Mouse (Mus musculus) cerebellum, adult 9-10 months (tissue): ENCODE measurements at regions not wholly inside any gene's neighbourhood (a gene's known extent, or its start where the extent isn't known, plus 50 kb on each side); places are given as distances from the start of the nearest gene placed in this dataset.

Source experiments
- DNase-seq: peaks from one replicate; pipeline ENCODE4 v3.0.0; 2022

- no peak for DNase-seq
Observed at GRCm38 (mm10) chr11:7506421-7506945, 292.8 kb upstream of the Igfbp3 start.

GRCm38 (mm10) chr11:7504651-7505321 is 291.1 kb upstream of the Igfbp3 start:
- no peak for DNase-seq

- no peak for DNase-seq
Observed at GRCm38 (mm10) chr11:7502679-7503078, 289.0 kb upstream of the Igfbp3 start.

GRCm38 (mm10) chr11:7502045-7502444 is 288.3 kb upstream of the Igfbp3 start:
- no peak for DNase-seq

GRCm38 (mm10) chr11:7497803-7498202 is 284.1 kb upstream of the Igfbp3 start:
- no peak for DNase-seq

- no peak for DNase-seq
Observed at GRCm38 (mm10) chr11:7473832-7474545, 260.3 kb upstream of the Igfbp3 start.

GRCm38 (mm10) chr11:7465522-7465921 is 251.8 kb upstream of the Igfbp3 start:
- no peak for DNase-seq

GRCm38 (mm10) chr11:7461956-7462771 is 248.4 kb upstream of the Igfbp3 start:
- DNase-seq = no peak

GRCm38 (mm10) chr11:7451756-7452155 is 238.0 kb upstream of the Igfbp3 start:
- no peak for DNase-seq

GRCm38 (mm10) chr11:7444494-7444893 is 230.8 kb upstream of the Igfbp3 start:
- DNase-seq = no peak

GRCm38 (mm10) chr11:7439276-7439675 is 225.6 kb upstream of the Igfbp3 start:
- no peak for DNase-seq

- no peak for DNase-seq
Observed at GRCm38 (mm10) chr11:7434591-7434990, 220.9 kb upstream of the Igfbp3 start.

- no peak for DNase-seq
Observed at GRCm38 (mm10) chr11:7427771-7428170, 214.0 kb upstream of the Igfbp3 start.

- no peak for DNase-seq
Observed at GRCm38 (mm10) chr11:7425233-7425632, 211.5 kb upstream of the Igfbp3 start.

- DNase-seq = no peak
Observed at GRCm38 (mm10) chr11:7424082-7424471, 210.4 kb upstream of the Igfbp3 start.

GRCm38 (mm10) chr11:7423276-7424081 is 209.8 kb upstream of the Igfbp3 start:
- no peak for DNase-seq

- DNase-seq = no peak
Observed at GRCm38 (mm10) chr11:7412631-7413030, 198.9 kb upstream of the Igfbp3 start.

GRCm38 (mm10) chr11:7408992-7409391 is 195.3 kb upstream of the Igfbp3 start:
- no peak for DNase-seq

GRCm38 (mm10) chr11:7404666-7405065 is 190.9 kb upstream of the Igfbp3 start:
- no peak for DNase-seq

GRCm38 (mm10) chr11:7371835-7372234 is 158.1 kb upstream of the Igfbp3 start:
- DNase-seq = no peak

- DNase-seq = no peak
Observed at GRCm38 (mm10) chr11:7361388-7361787, 147.7 kb upstream of the Igfbp3 start.

GRCm38 (mm10) chr11:7348601-7349000 is 134.9 kb upstream of the Igfbp3 start:
- DNase-seq = no peak

- no peak for DNase-seq
Observed at GRCm38 (mm10) chr11:7337826-7338225, 124.1 kb upstream of the Igfbp3 start.
